In the genomic region with DNA sequence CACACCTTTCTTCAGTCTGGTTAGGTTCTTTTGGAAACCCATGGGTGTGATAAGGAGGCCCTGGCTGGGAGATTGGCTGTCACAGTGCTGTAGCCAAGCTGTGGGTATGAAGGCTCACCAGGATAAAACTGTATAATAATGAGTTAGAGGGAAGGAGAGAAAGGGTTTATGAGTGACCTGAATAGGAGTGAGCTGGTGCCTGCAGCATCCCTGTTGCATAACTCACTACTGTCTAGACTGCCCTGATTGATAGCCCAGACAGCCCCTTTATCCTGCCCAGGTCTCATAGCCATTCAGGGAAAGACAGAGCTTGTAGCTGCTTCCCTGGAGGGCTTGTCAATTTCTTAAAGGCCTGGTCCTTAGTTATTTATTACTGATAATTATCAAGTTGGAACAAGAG, we compare ENCODE assay signal across 24 mouse cellular contexts.
DNase-seq lines count a peak whose midpoint lies in the region; ATAC-seq and TF ChIP-seq lines count a peak whose summit lies in the region.
"Had no signal": no experiment of that assay in that cellular context is flagged by ENCODE, and none has a peak within 500 bp of the region (broad histone marks: within the 10 kb centered on the region; RNA-seq: fewer than 3 reads in every experiment).

No protein-coding gene starts in this region.

- no peaks in the 10 kb centered on the region for H3K27me3 ChIP-seq in hindbrain, embryonic 14.5 days (ENCODE audit: control insufficient read depth, insufficient read depth, low read length)
- no peaks in the 10 kb centered on the region for H3K27me3 ChIP-seq in hindbrain, postnatal 0 days (ENCODE audit: insufficient read depth, low read length)
- H3K27me3 ChIP-seq in neural tube, embryonic 12.5 days (replicated peaks), result no peaks in the 10 kb centered on the region
- H3K27me3 ChIP-seq in neural tube, embryonic 15.5 days (replicated peaks), result no peaks in the 10 kb centered on the region
- H3K27me3 ChIP-seq: embryonic facial prominence, embryonic 12.5 days; embryonic facial prominence, embryonic 15.5 days; forebrain, embryonic 12.5 days; forebrain, embryonic 15.5 days; hindbrain, embryonic 13.5 days; intestine, embryonic 15.5 days had no signal

- no peak overlapping the region for H3K4me2 ChIP-seq in hindbrain, embryonic 14.5 days (replicated peaks)
- no peak overlapping the region for H3K4me2 ChIP-seq in hindbrain, postnatal 0 days (ENCODE audit: low read depth, low read length)
- no peak overlapping the region for H3K4me2 ChIP-seq in neural tube, embryonic 12.5 days (replicated peaks)
- no peak overlapping the region for H3K4me2 ChIP-seq in neural tube, embryonic 15.5 days
- H3K4me2 ChIP-seq: embryonic facial prominence, embryonic 12.5 days; embryonic facial prominence, embryonic 15.5 days; forebrain, embryonic 12.5 days; forebrain, embryonic 15.5 days; heart, embryonic 11.5 days; hindbrain, embryonic 13.5 days; intestine, embryonic 15.5 days had no signal

- TF ChIP-seq CTCF in hindbrain, postnatal 0 days (IDR thresholded peaks at IDR 0.05; ENCODE audit: low read depth), result no peak
- TF ChIP-seq CTCF in gastrocnemius, adult 2 months (IDR thresholded peaks at IDR 0.05), result no peak

- DNase-seq in hindbrain, embryonic 14.5 days (ENCODE audit: low spot score), result no peak
- no peak for DNase-seq in hindbrain, postnatal 0 days (ENCODE audit: low spot score)
- DNase-seq in forelimb bud, embryonic 11.5 days (ENCODE audit: low read depth, low spot score), result peak; percentile 13
- no peak for DNase-seq in gastrocnemius, adult 2 months
- DNase-seq in right cerebral cortex, postnatal 14 days, result no peak
- DNase-seq: adrenal gland, adult 8-10 months; adrenal gland, postnatal 25 days; cerebellum, adult 11-12 months; cerebellum, adult 8-10 months; cerebellum, postnatal 10 days; cerebellum, postnatal 36 days; gastrocnemius, postnatal 14 days; heart, adult 11 months had no signal

- H3K9ac ChIP-seq in hindbrain, embryonic 14.5 days, result no peak overlapping the region
- H3K9ac ChIP-seq in hindbrain, postnatal 0 days (replicated peaks; ENCODE audit: low read length), result no peak overlapping the region
- no peak overlapping the region for H3K9ac ChIP-seq in neural tube, embryonic 12.5 days
- no peak overlapping the region for H3K9ac ChIP-seq in neural tube, embryonic 15.5 days (replicated peaks)
- H3K9ac ChIP-seq: embryonic facial prominence, embryonic 12.5 days; embryonic facial prominence, embryonic 15.5 days; forebrain, embryonic 12.5 days; forebrain, embryonic 15.5 days; hindbrain, embryonic 13.5 days; intestine, embryonic 15.5 days had no signal

- H3K9me3 ChIP-seq in hindbrain, embryonic 14.5 days (ENCODE audit: control insufficient read depth, low read length), result 0 out of 2 replicates have a peak, but pooled peaks cover 2% of the 10 kb centered on the region
- H3K9me3 ChIP-seq in hindbrain, postnatal 0 days (ENCODE audit: low read length), result no peaks in the 10 kb centered on the region
- no peaks in the 10 kb centered on the region for H3K9me3 ChIP-seq in neural tube, embryonic 12.5 days
- H3K9me3 ChIP-seq in neural tube, embryonic 15.5 days (replicated peaks), result no peaks in the 10 kb centered on the region
- H3K9me3 ChIP-seq: embryonic facial prominence, embryonic 12.5 days; embryonic facial prominence, embryonic 15.5 days; forebrain, embryonic 12.5 days; forebrain, embryonic 15.5 days; hindbrain, embryonic 13.5 days; intestine, embryonic 15.5 days had no signal

- no peaks in the 10 kb centered on the region for H3K36me3 ChIP-seq in hindbrain, embryonic 14.5 days (replicated peaks; ENCODE audit: control insufficient read depth, insufficient read depth)
- no peaks in the 10 kb centered on the region for H3K36me3 ChIP-seq in hindbrain, postnatal 0 days (ENCODE audit: insufficient read depth, low read length)
- no peaks in the 10 kb centered on the region for H3K36me3 ChIP-seq in neural tube, embryonic 12.5 days
- H3K36me3 ChIP-seq in neural tube, embryonic 15.5 days, result no peaks in the 10 kb centered on the region
- H3K36me3 ChIP-seq: embryonic facial prominence, embryonic 12.5 days; embryonic facial prominence, embryonic 15.5 days; forebrain, embryonic 12.5 days; forebrain, embryonic 15.5 days; hindbrain, embryonic 13.5 days; intestine, embryonic 15.5 days had no signal

- no peaks in the 10 kb centered on the region for H3K4me1 ChIP-seq in hindbrain, embryonic 14.5 days (replicated peaks; ENCODE audit: control insufficient read depth, insufficient read depth, low read length)
- H3K4me1 ChIP-seq in hindbrain, postnatal 0 days (ENCODE audit: insufficient read depth, low read length), result no peaks in the 10 kb centered on the region
- no peaks in the 10 kb centered on the region for H3K4me1 ChIP-seq in neural tube, embryonic 12.5 days
- no peaks in the 10 kb centered on the region for H3K4me1 ChIP-seq in neural tube, embryonic 15.5 days
- H3K4me1 ChIP-seq: embryonic facial prominence, embryonic 12.5 days; embryonic facial prominence, embryonic 15.5 days; forebrain, embryonic 12.5 days; forebrain, embryonic 15.5 days; hindbrain, embryonic 13.5 days; intestine, embryonic 15.5 days had no signal

- intact Hi-C loops in gastrocnemius, adult 2 months (cut with DNase I), result no loop called here

- no peak overlapping the region for H3K4me3 ChIP-seq in hindbrain, embryonic 14.5 days (replicated peaks; ENCODE audit: low read length)
- H3K4me3 ChIP-seq in hindbrain, postnatal 0 days (ENCODE audit: low read length), result no peak overlapping the region
- no peak overlapping the region for H3K4me3 ChIP-seq in neural tube, embryonic 12.5 days
- H3K4me3 ChIP-seq in neural tube, embryonic 15.5 days (replicated peaks), result no peak overlapping the region
- no peak overlapping the region for H3K4me3 ChIP-seq in gastrocnemius, adult 2 months
- H3K4me3 ChIP-seq: embryonic facial prominence, embryonic 12.5 days; embryonic facial prominence, embryonic 15.5 days; forebrain, embryonic 12.5 days; forebrain, embryonic 15.5 days; hindbrain, embryonic 13.5 days; intestine, embryonic 15.5 days had no signal

- peak; percentile 40; the same call in 1 of the 2 replicates for ATAC-seq in hindbrain, embryonic 14.5 days (ENCODE audit: low FRiP score)
- no peak for ATAC-seq in hindbrain, postnatal 0 days
- peak; percentile 82 for ATAC-seq in neural tube, embryonic 12.5 days (ENCODE audit: low FRiP score, low read depth)
- ATAC-seq in neural tube, embryonic 15.5 days (ENCODE audit: low FRiP score), result peak; percentile 61
- ATAC-seq: activated CD4-positive, CD25-positive, alpha-beta regulatory T cell, adult 4 months; CD4-positive, CD25-positive, alpha-beta regulatory T cell, adult 4 months; forebrain, embryonic 15.5 days; intestine, embryonic 15.5 days had no signal

- H3K27ac ChIP-seq in hindbrain, embryonic 14.5 days, result no peak overlapping the region
- H3K27ac ChIP-seq in hindbrain, postnatal 0 days, result no peak overlapping the region
- H3K27ac ChIP-seq in neural tube, embryonic 12.5 days, result no peak overlapping the region
- H3K27ac ChIP-seq in neural tube, embryonic 15.5 days (replicated peaks), result no peak overlapping the region
- H3K27ac ChIP-seq in gastrocnemius, adult 2 months, result no peak overlapping the region
- H3K27ac ChIP-seq: embryonic facial prominence, embryonic 12.5 days; embryonic facial prominence, embryonic 15.5 days; forebrain, embryonic 12.5 days; forebrain, embryonic 15.5 days; hindbrain, embryonic 13.5 days; intestine, embryonic 15.5 days had no signal
